In genomic region chr5:63932829-63933228, GRCm38 (mm10) we compare ENCODE assay signal across 13 mouse cellular contexts. TPM values are rescaled to one million over a fixed set of nuclear protein-coding genes. Genes with fewer than 3 reads are reported as not detected.
DNase-seq lines count a peak whose midpoint lies in the region; ATAC-seq and TF ChIP-seq lines count a peak whose summit lies in the region.
"Had no signal": no experiment of that assay in that cellular context is flagged by ENCODE, and none has a peak within 500 bp of the region (broad histone marks: within the 10 kb centered on the region; RNA-seq: fewer than 3 reads in every experiment).

No protein-coding gene starts in this region.

- peaks cover 14% of the 10 kb centered on the region for H3K4me1 ChIP-seq in ES-Bruce4 (ENCODE audit: control insufficient read depth, insufficient read depth, low read length)
- peaks cover 6% of the 10 kb centered on the region; the same call in 1 of the 2 replicates for H3K4me1 ChIP-seq in lung, embryonic 16.5 days (replicated peaks; ENCODE audit: control insufficient read depth, insufficient read depth, low read length)

- H3K27ac ChIP-seq in ES-Bruce4 (ENCODE audit: insufficient read depth, low read length): peak overlapping the region; percentile 83
- H3K27ac ChIP-seq in lung, embryonic 16.5 days (ENCODE audit: low read length): peak overlapping the region; percentile 36; the same call in 1 of the 2 replicates
- H3K27ac ChIP-seq: hindbrain, embryonic 14.5 days had no signal

- TF ChIP-seq POLR2A in ES-Bruce4 (IDR thresholded peaks at IDR 0.05; ENCODE audit: insufficient read depth, low read length): no peak

- H3K36me3 ChIP-seq in ES-Bruce4 (ENCODE audit: control insufficient read depth, insufficient read depth, low read length, poor library complexity, severe bottlenecking): peaks cover 3% of the 10 kb centered on the region; the same call in 1 of the 2 replicates
- peaks cover 14% of the 10 kb centered on the region for H3K36me3 ChIP-seq in lung, embryonic 16.5 days (ENCODE audit: control insufficient read depth, insufficient read depth, low read length)

- no peak overlapping the region for H3K4me2 ChIP-seq in lung, embryonic 16.5 days (ENCODE audit: low read depth, low read length)
- H3K4me2 ChIP-seq: hindbrain, embryonic 14.5 days had no signal

- TF ChIP-seq EP300 in ES-Bruce4 (IDR thresholded peaks at IDR 0.05; ENCODE audit: insufficient read depth, low read depth, low read length): 0 out of 2 replicates have a peak, but pooled peaks have one; percentile 44

- DNase-seq in kidney, adult 9 months: peak; percentile 19
- DNase-seq in kidney, adult 18-20 months: no peak
- DNase-seq in WW6 (ENCODE audit: low read depth, low spot score): peak; percentile 77
- DNase-seq in thymus, postnatal 36 days: no peak
- no peak for DNase-seq in spleen, postnatal 14 days (ENCODE audit: low spot score in 2 of 2)
- DNase-seq in spleen, adult 18-20 months: no peak
- DNase-seq: left cerebral cortex, postnatal 4 days; thymus, postnatal 14 days had no signal

- H3K27me3 ChIP-seq in ES-Bruce4 (ENCODE audit: control insufficient read depth, insufficient read depth, low read length, poor library complexity, severe bottlenecking): no peaks in the 10 kb centered on the region
- no peaks in the 10 kb centered on the region for H3K27me3 ChIP-seq in lung, embryonic 16.5 days (ENCODE audit: control insufficient read depth, insufficient read depth, low read depth, low read length)
- H3K27me3 ChIP-seq: CH12.LX had no signal

- H3K9me3 ChIP-seq in ES-Bruce4 (replicated peaks; ENCODE audit: control insufficient read depth, insufficient read depth, low read length, poor library complexity, severe bottlenecking): no peaks in the 10 kb centered on the region
- H3K9me3 ChIP-seq in lung, embryonic 16.5 days (ENCODE audit: control insufficient read depth, low read length): no peaks in the 10 kb centered on the region

- 0 out of 2 replicates have a peak overlapping the region, but pooled peaks have one; percentile 1 for H3K9ac ChIP-seq in ES-Bruce4 (ENCODE audit: low read depth, poor library complexity, severe bottlenecking)
- H3K9ac ChIP-seq in lung, embryonic 16.5 days (ENCODE audit: low read length): no peak overlapping the region
- H3K9ac ChIP-seq: hindbrain, embryonic 14.5 days had no signal

- 55% methylated on average over 10 of the region's 10 CpGs for WGBS in lung, embryonic 16.5 days

- peak overlapping the region; percentile 17 for H3K4me3 ChIP-seq in ES-Bruce4 (ENCODE audit: low read depth, low read length)
- H3K4me3 ChIP-seq in lung, embryonic 16.5 days (ENCODE audit: low read length): no peak overlapping the region

- no peak for TF ChIP-seq CTCF in ES-Bruce4 (IDR thresholded peaks at IDR 0.05; ENCODE audit: low read depth, low read length)

- ATAC-seq in lung, embryonic 16.5 days (ENCODE audit: low read depth): peak; percentile 55; the same call in 1 of the 2 replicates
- ATAC-seq: activated CD4-positive, CD25-positive, alpha-beta regulatory T cell, adult 4 months had no signal

RNA-seq across cellular contexts. Expression of gene Rell1, which starts 35.9 kb away (rescaled TPM):
- polyA plus RNA-seq in ES-Bruce4 (2011; ENCODE audit: insufficient read depth, insufficient read length, low read depth, missing spikeins): 57.1 and 59.5 TPM in 2 replicates
- polyA plus RNA-seq in lung, embryonic 16.5 days (2015; fragmentation: Nextera tagmentation; extraction: Ambion mirVana): 26.7 and 27.4 TPM in 2 replicates

Comparison
In these comparisons a context has a peak if more than half of its experiments do, and no peak if none do; other contexts are left out.
1. DNase-seq: peak in kidney, adult 9 months (single experiment) and WW6 (single experiment); none in kidney, adult 18-20 months (single experiment), thymus, postnatal 36 days (0 of 2), spleen, postnatal 14 days (0 of 2) and spleen, adult 18-20 months (0 of 2).